Mouse (Mus musculus) neural tube, embryonic 15.5 days (tissue): Measurements from ENCODE around the gene Lcn10. TPM values are rescaled to one million over a fixed set of nuclear protein-coding genes. Genes with fewer than 3 reads are reported as not detected.
"Not testable (repeated sequence)": the region's sequence is repeated elsewhere in the genome, so short reads cannot be mapped to it uniquely, and the experiment has no call there.

ENCODE experiments used
- ATAC-seq: fragments of 200-750 bp; cut with Nextera tagmentation; 2 replicates; pipeline ENCODE4 v1.8.0; 2017; ENCODE audit warnings: mild to moderate bottlenecking, moderate TSS enrichment, moderate library complexity; ENCODE audit not compliant: low FRiP score
- H3K27ac ChIP-seq: fragments of 300-500 bp; sonication (generic); replicated peaks from 2 replicates; pipeline ENCODE4 v1.5.1; 2015; ENCODE audit warnings: mild to moderate bottlenecking, inconsistent platforms
- H3K27me3 ChIP-seq: fragments of 300-500 bp; sonication (generic); replicated peaks from 2 replicates; pipeline ENCODE4 v1.6.1; 2015; ENCODE audit warnings: inconsistent platforms
- H3K36me3 ChIP-seq: fragments of 300-500 bp; sonication (generic); 2 replicates; pipeline ENCODE4 v1.6.1; 2015; ENCODE audit warnings: inconsistent platforms
- H3K4me1 ChIP-seq: fragments of 300-500 bp; sonication (generic); 2 replicates; pipeline ENCODE4 v1.6.1; 2015; ENCODE audit warnings: inconsistent platforms
- H3K4me2 ChIP-seq: fragments of 300-500 bp; sonication (generic); 2 replicates; pipeline ENCODE4 v1.6.1; 2015; ENCODE audit warnings: inconsistent platforms, mild to moderate bottlenecking, moderate library complexity
- H3K4me3 ChIP-seq: fragments of 300-500 bp; sonication (generic); replicated peaks from 2 replicates; pipeline ENCODE4 v1.5.1; 2015; ENCODE audit warnings: mild to moderate bottlenecking, inconsistent platforms
- H3K9ac ChIP-seq: fragments of 300-500 bp; sonication (generic); replicated peaks from 2 replicates; pipeline ENCODE4 v1.6.1; 2015; ENCODE audit warnings: mild to moderate bottlenecking, inconsistent platforms
- H3K9me3 ChIP-seq: fragments of 300-500 bp; sonication (generic); replicated peaks from 2 replicates; pipeline ENCODE4 v1.6.1; 2016; ENCODE audit warnings: inconsistent platforms
- WGBS: fragments of 180-500 bp; shearing (Covaris S2); methylation state at CpG from one replicate; pipeline ENCODE4 v1.1.7; 2015; ENCODE audit warnings: mixed read lengths; 5-methylcytosine and 5-hydroxymethylcytosine counted together
- polyA plus RNA-seq: library from polyadenylated mRNA; unstranded; fragments of >200 nt; fragmentation: Nextera tagmentation; extraction: Ambion mirVana; gene quantifications from 2 replicates; pipeline ENCODE4 v1.2.1, GENCODE M21; 2015

Lcn10 gene
- polyA plus RNA-seq, 1 experiment from 2014 or later = not detected

DNA sequence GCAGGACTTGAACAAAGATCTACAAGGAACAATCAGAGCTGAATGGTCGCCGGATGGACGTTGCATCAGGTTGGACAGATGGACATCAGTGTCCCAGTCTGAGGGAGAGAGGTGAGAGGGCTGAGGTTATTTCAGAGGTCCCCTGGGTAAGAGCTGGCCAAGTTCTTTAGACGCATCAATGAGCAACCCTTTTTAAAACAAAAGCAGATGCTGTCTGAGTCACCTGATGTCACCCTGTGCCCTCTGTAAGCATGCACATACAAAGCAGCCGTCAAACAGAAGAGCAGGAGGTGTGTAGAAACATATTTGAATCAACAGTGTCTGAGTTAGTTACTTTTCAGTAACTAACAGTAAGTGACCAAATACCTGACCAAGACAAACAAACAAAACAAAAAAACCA is 18.4 kb upstream of the Lcn10 start:
- Histone ChIP-seq H3K27me3 (no peaks in the 10 kb centered on the region), H3K9me3 (no peaks in the 10 kb centered on the region), H3K4me2 (no peak overlapping the region), H3K9ac (no peak overlapping the region), H3K27ac (no peak overlapping the region), H3K36me3 (no peaks in the 10 kb centered on the region), H3K4me3 (no peak overlapping the region), H3K4me1 (no peaks in the 10 kb centered on the region)
- 90% methylated on average over 5 of the region's 5 CpGs for WGBS
- no peak for ATAC-seq

DNA sequence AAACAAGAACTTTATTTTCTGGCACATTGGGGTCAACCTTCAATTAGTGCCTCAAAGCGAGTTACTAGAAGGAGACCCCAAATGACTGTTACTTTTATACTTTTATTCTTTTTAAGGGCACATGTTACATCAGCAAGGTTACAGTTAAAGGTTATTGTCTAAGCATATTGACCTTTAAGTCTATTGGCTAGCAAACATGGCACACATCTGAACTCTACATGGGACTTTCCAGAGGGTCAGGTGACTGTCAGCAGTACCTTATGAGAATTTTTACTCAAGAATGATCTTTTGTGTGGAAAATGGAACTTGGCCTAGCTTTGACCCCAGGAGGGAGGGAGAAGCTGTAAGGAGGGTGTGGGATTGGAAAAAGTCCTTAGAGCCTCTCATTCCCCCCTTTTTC is 16.0 kb upstream of the Lcn10 start:
- Histone ChIP-seq H3K9ac (no peak overlapping the region), H3K4me2 (no peak overlapping the region), H3K4me3 (no peak overlapping the region), H3K27ac (no peak overlapping the region), H3K36me3 (no peaks in the 10 kb centered on the region), H3K27me3 (no peaks in the 10 kb centered on the region), H3K4me1 (no peaks in the 10 kb centered on the region), H3K9me3 (no peaks in the 10 kb centered on the region)
- 68% methylated on average over 1 of the region's 1 CpGs for WGBS
- no peak for ATAC-seq

DNA sequence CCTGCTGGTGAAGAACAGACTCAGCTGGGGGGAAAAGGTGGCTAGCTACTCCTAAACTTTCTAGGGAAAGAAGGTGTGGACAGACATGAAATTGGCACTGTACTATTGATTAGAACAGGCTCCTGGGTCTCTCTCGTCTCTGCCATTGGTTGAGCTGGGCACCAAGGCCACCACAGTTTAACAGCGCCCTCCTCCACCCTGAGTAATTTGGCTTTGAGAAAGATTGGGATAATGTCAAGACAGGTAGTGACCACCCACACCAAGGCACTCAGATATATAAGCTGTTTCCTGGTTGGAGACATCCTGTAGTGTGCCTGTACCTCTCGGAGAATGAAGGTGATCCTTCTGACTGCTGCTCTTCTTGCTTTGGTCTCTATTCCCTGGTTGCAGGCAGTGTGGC is 6.0 kb upstream of the Lcn10 start, which contains the start of gene Lcn6:
Gene Lcn6 (plus strand): TSS at position 301 of the 400 bp plus-strand sequence.
- no peaks in the 10 kb centered on the region for H3K36me3 ChIP-seq
- H3K27ac ChIP-seq = no peak within 1 kb of the TSS
- no peaks in the 10 kb centered on the region for H3K9me3 ChIP-seq
- no peaks in the 10 kb centered on the region for H3K4me1 ChIP-seq
- H3K9ac ChIP-seq = no peak within 1 kb of the TSS
- no peaks in the 10 kb centered on the region; the same call in 1 of the 2 replicates for H3K27me3 ChIP-seq
- no peak within 1 kb of the TSS for H3K4me2 ChIP-seq
- ATAC-seq = no peak
- 96% methylated on average over 3 of the region's 3 CpGs for WGBS
- no peak within 1 kb of the TSS for H3K4me3 ChIP-seq

DNA sequence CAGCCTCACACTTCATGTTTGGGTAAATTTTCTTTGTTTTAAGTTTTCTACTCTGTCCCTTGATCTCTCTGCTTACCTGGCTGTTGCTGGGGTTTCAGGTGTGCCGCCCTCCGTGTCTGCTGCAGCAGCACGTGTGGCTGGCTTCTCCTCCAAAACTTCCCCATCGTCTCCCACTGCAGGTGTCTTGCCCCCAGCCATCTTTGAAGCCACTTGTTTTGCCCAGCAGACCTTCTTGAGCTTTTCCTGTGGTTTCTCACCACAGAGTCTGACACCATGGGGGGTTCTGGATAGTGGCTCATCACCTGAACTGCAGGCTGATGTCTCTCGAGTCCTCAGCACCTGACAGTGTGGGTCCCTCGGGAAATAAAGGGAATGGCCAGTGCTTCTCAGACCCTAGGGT is 3.0 kb upstream of the Lcn10 start:
- no peaks in the 10 kb centered on the region; the same call in 1 of the 2 replicates for H3K27me3 ChIP-seq
- H3K27ac ChIP-seq = no peak overlapping the region
- H3K4me1 ChIP-seq = no peaks in the 10 kb centered on the region
- H3K4me3 ChIP-seq = no peak overlapping the region
- no peaks in the 10 kb centered on the region for H3K36me3 ChIP-seq
- no peak overlapping the region for H3K9ac ChIP-seq
- 84% methylated on average over 6 of the region's 6 CpGs for WGBS
- no peak for ATAC-seq
- no peak overlapping the region for H3K4me2 ChIP-seq
- no peaks in the 10 kb centered on the region for H3K9me3 ChIP-seq

DNA sequence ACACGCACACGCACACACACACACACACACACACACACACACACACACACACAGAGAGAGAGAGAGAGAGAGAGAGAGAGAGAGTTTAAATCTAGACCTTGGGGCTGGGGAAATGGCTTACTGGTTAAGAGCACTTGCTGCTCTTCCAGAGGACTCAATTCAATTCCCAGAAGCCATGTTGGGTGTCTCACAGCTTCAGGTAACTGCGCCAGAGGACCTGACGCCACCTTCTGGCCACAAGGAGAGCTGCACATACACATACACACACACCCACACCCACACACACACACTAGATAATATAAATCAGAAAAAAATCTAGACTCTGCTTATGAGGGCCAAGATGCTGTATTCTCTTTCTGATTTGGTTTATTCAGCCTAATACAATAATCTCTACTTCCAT is 4.4 kb downstream of the Lcn10 start:
- Histone ChIP-seq H3K9me3 (no peaks in the 10 kb centered on the region), H3K9ac (no peak overlapping the region), H3K4me2 (no peak overlapping the region), H3K27ac (no peak overlapping the region), H3K4me3 (no peak overlapping the region), H3K4me1 (no peaks in the 10 kb centered on the region), H3K36me3 (no peaks in the 10 kb centered on the region), H3K27me3 (no peaks in the 10 kb centered on the region)
- WGBS = 72% methylated on average over 4 of the region's 4 CpGs
- ATAC-seq = no peak

- H3K9me3 ChIP-seq = no peaks in the 10 kb centered on the region
- H3K9ac ChIP-seq = no peak overlapping the region
- no peak overlapping the region for H3K4me2 ChIP-seq
- no peak overlapping the region for H3K4me3 ChIP-seq
- no peaks in the 10 kb centered on the region for H3K27me3 ChIP-seq
- no peaks in the 10 kb centered on the region for H3K4me1 ChIP-seq
- H3K36me3 ChIP-seq = no peaks in the 10 kb centered on the region
- no peak for ATAC-seq
- H3K27ac ChIP-seq = no peak overlapping the region
Measured at GRCm38 (mm10) chr2:25694605-25695004, 12.1 kb downstream of the Lcn10 start.

DNA sequence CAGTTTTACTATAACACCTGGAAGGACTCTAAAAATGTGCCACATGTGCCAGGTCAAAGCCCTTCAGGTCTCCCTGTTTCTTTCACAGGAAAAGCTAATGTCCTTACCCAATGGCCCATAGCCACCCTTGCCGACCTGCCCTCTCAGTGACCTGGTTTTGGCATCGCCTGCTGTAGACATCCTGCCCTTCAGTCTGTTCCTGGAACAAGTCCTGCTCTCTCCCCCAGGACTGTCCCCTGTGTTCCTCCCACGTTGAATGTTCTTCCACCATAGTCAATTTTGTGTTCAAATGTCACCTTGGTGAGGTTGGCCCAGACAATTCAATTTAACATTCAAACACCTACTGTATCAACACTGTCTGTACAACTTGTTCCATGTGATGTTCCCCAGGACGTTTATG is 14.4 kb downstream of the Lcn10 start:
- 66% methylated on average over 4 of the region's 4 CpGs for WGBS
- ATAC-seq = no peak
- H3K36me3 ChIP-seq = no peaks in the 10 kb centered on the region

GRCm38 (mm10) chr2:25698696-25699095 is 16.2 kb downstream of the Lcn10 start:
- Histone ChIP-seq H3K4me2 (no peak overlapping the region), H3K4me1 (no peaks in the 10 kb centered on the region), H3K36me3 (no peaks in the 10 kb centered on the region), H3K4me3 (no peak overlapping the region), H3K9me3 (no peaks in the 10 kb centered on the region), H3K27me3 (no peaks in the 10 kb centered on the region), H3K9ac (no peak overlapping the region), H3K27ac (no peak overlapping the region)
- no peak for ATAC-seq
- WGBS = 86% methylated on average over 2 of the region's 2 CpGs

More for the DNA sequence above, 14.4 kb downstream of the Lcn10 start:
- H3K9me3 ChIP-seq = no peaks in the 10 kb centered on the region
- H3K4me1 ChIP-seq = no peaks in the 10 kb centered on the region
- no peaks in the 10 kb centered on the region for H3K27me3 ChIP-seq
- H3K4me3 ChIP-seq = no peak overlapping the region
- H3K4me2 ChIP-seq = no peak overlapping the region
- no peak overlapping the region for H3K9ac ChIP-seq
- no peak overlapping the region for H3K27ac ChIP-seq

DNA sequence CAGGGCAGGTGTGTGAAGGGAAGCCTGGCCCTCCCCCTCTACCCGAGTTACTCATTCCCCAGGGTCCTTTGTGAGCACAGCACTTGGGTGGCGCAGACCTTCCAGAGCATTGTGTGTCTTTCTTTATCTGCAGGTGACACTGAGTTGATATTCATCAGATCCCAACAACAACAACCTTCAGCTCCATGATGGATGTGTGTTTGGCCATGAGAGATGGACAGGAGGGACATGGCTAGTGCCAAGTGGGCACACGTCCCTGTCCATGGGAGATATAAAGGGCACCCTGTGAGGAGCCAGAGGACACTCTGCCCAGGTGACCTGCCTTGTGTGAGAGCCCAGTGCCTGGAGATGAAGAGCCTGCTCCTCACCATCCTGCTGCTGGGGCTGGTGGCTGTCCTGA is 17.2 kb downstream of the Lcn10 start, which contains the start of gene Obp2a:
Gene Obp2a (plus strand): TSS at position 301 of the 400 bp plus-strand sequence.
- H3K4me1 ChIP-seq, H3K9ac ChIP-seq, H3K4me2 ChIP-seq, H3K27ac ChIP-seq, H3K9me3 ChIP-seq, ATAC-seq, H3K4me3 ChIP-seq, H3K36me3 ChIP-seq, H3K27me3 ChIP-seq: not testable (repeated sequence)
- 90% methylated on average over 3 of the region's 3 CpGs for WGBS

GRCm38 (mm10) chr2:25701001-25701400 is 18.5 kb downstream of the Lcn10 start:
- 88% methylated on average over 5 of the region's 5 CpGs for WGBS
- H3K4me2 ChIP-seq = no peak overlapping the region
- H3K9me3 ChIP-seq = no peaks in the 10 kb centered on the region
- no peak overlapping the region for H3K27ac ChIP-seq
- H3K9ac ChIP-seq = no peak overlapping the region
- H3K27me3 ChIP-seq = 0 out of 2 replicates have a peak, but pooled peaks cover 3% of the 10 kb centered on the region
- no peaks in the 10 kb centered on the region for H3K36me3 ChIP-seq
- ATAC-seq = no peak
- H3K4me1 ChIP-seq = peaks cover 2% of the 10 kb centered on the region; the same call in 1 of the 2 replicates
- H3K4me3 ChIP-seq = no peak overlapping the region

- no peak overlapping the region for H3K4me2 ChIP-seq
- no peak overlapping the region for H3K9ac ChIP-seq
- no peaks in the 10 kb centered on the region for H3K9me3 ChIP-seq
- H3K4me3 ChIP-seq = no peak overlapping the region
- no peak overlapping the region for H3K27ac ChIP-seq
- no peaks in the 10 kb centered on the region for H3K36me3 ChIP-seq
- 0 out of 2 replicates have a peak, but pooled peaks cover 3% of the 10 kb centered on the region for H3K27me3 ChIP-seq
- H3K4me1 ChIP-seq = peaks cover 14% of the 10 kb centered on the region
- 88% methylated on average over 4 of the region's 4 CpGs for WGBS
- no peak for ATAC-seq
Measured at GRCm38 (mm10) chr2:25703706-25704105, 21.2 kb downstream of the Lcn10 start.

DNA sequence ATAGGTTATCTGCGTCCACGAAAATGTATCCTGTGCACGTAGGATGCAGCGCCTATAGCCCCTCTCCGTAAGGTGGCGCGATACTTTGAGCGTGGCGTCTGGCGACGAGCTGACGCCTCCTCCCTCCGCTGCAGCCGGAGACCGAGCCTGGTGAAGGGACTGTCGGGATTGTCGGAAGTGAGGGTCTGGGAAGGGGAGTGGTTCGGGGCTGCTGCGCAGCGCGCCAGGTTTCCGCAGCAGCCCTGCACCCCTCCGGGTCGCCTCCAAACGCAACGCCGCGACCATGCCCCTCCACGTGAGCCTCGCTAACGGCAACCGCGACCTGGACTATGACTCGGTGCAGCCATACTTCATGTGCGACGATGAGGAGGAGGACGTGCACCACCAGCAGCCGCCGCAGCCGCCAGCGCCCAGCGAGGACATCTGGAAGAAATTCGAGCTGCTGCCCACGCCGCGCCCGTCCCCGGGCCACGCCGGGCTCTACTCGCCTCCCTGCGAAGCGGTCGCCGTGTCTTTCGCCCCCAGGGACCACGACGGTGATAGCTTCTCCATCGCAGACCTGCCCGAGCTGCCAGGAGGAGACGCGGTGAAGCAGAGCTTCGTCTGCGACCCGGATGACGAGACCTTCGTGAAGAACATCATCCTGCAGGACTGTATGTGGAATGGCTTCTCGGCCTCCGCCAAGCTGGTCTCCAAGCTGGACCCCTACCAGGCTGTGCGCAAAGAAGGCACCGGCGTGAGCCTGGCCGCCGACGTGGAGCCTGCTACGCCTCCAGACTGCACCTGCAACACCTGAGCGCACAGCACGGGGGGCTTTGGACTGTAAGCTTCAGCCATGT is 24.3 kb downstream of the Lcn10 start, which contains the start of gene Bmyc:
Gene Bmyc (plus strand): TSS at position 97 of the 839 bp plus-strand sequence.
- under 1% methylated on average over 78 of the region's 78 CpGs for WGBS
- Histone ChIP-seq H3K36me3 (no peaks in the 10 kb centered on the region), H3K27me3 (0 out of 2 replicates have a peak, but pooled peaks cover 3% of the 10 kb centered on the region), H3K9me3 (no peaks in the 10 kb centered on the region), H3K4me1 (peaks cover 22% of the 10 kb centered on the region), H3K9ac (peak within 1 kb of the TSS; percentile 90), H3K27ac (peak within 1 kb of the TSS; percentile 91), H3K4me3 (peak within 1 kb of the TSS; percentile 69), H3K4me2 (peak within 1 kb of the TSS; percentile 83)
- peak; percentile 97 for ATAC-seq
